ENCODE assay signal across 22 mouse cellular contexts in the genomic region with DNA sequence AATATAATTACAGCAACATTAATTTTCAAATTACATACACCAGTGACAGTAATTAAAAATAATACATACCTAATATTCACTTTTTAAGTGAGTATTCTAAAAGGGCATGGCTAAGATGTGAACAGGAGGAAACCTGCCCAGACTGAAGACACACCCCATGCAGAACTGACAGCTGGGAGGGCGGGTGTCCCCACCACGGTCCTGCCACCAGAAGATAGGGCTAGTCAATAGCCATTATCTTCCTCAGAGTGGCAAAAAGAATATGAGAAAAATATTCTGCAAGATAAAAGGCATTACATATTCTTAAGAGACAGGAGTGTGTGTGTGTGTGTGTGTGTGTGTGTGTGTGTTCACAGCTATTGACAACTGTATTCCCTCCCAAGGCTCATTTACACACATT.
DNase-seq lines count a peak whose midpoint lies in the region; ATAC-seq lines count a peak whose summit lies in the region.
"Had no signal": no experiment of that assay in that cellular context is flagged by ENCODE, and none has a peak within 500 bp of the region (broad histone marks: within the 10 kb centered on the region; RNA-seq: fewer than 3 reads in every experiment).

No protein-coding gene starts in this region.

- H3K27ac ChIP-seq in heart, embryonic 12.5 days (ENCODE audit: poor library complexity, severe bottlenecking): no peak overlapping the region
- H3K27ac ChIP-seq in liver, embryonic 11.5 days (ENCODE audit: low read depth, low read length): peak overlapping the region; percentile 48; the same call in 1 of the 2 replicates
- H3K27ac ChIP-seq in kidney, embryonic 15.5 days: no peak overlapping the region
- H3K27ac ChIP-seq: embryonic facial prominence, embryonic 10.5 days; forebrain, embryonic 13.5 days; heart, embryonic 13.5 days; limb, embryonic 12.5 days; midbrain, embryonic 12.5 days had no signal

- intact Hi-C loops in gastrocnemius, postnatal 36 days (cut with DNase I): no loop called here

- H3K36me3 ChIP-seq in heart, embryonic 12.5 days: no peaks in the 10 kb centered on the region
- no peaks in the 10 kb centered on the region for H3K36me3 ChIP-seq in liver, embryonic 11.5 days (ENCODE audit: control insufficient read depth, insufficient read depth, low read length)
- no peaks in the 10 kb centered on the region for H3K36me3 ChIP-seq in kidney, embryonic 15.5 days
- H3K36me3 ChIP-seq: embryonic facial prominence, embryonic 10.5 days; heart, embryonic 13.5 days; limb, embryonic 12.5 days; midbrain, embryonic 12.5 days had no signal

- no peak overlapping the region for H3K9ac ChIP-seq in heart, embryonic 12.5 days
- no peak overlapping the region for H3K9ac ChIP-seq in liver, embryonic 11.5 days (ENCODE audit: low read depth, low read length)
- no peak overlapping the region for H3K9ac ChIP-seq in kidney, embryonic 15.5 days
- H3K9ac ChIP-seq: forebrain, embryonic 13.5 days; heart, embryonic 13.5 days; limb, embryonic 12.5 days; lung, embryonic 14.5 days; midbrain, embryonic 12.5 days had no signal

- peak; percentile 80; the same call in 1 of the 2 replicates for ATAC-seq in heart, embryonic 12.5 days (ENCODE audit: insufficient number of reproducible peaks, low FRiP score)
- peak; percentile 100 for ATAC-seq in liver, embryonic 11.5 days (replicated peaks; ENCODE audit: low FRiP score)
- ATAC-seq in megakaryocyte progenitor cell, adult 5-6 weeks (replicated peaks; ENCODE audit: poor library complexity): peak; percentile 99
- ATAC-seq in kidney, embryonic 15.5 days (replicated peaks; ENCODE audit: low FRiP score): no peak
- ATAC-seq: forebrain, embryonic 13.5 days; hindbrain, embryonic 16.5 days; intestine, postnatal 0 days had no signal

- DNase-seq in heart, adult 18-20 months: no peak
- peak; percentile 70 for DNase-seq in c-Kit-positive CD71-positive TER-119-positive erythroid progenitor cells, embryonic 14.5 days (ENCODE audit: low spot score)
- DNase-seq in liver, embryonic 11.5 days (ENCODE audit: low spot score): no peak
- DNase-seq in gastrocnemius, postnatal 36 days: no peak
- DNase-seq: adrenal gland, adult 8-10 months; cerebellum, adult 11-12 months; gastrocnemius, postnatal 14 days; heart, postnatal 36 days; lung, embryonic 14.5 days; lung, postnatal 4 days; right cerebral cortex, adult 18-20 months; thymus, postnatal 14 days had no signal

- no peak overlapping the region for H3K4me2 ChIP-seq in heart, embryonic 12.5 days
- peak overlapping the region; percentile 34; the same call in 1 of the 2 replicates for H3K4me2 ChIP-seq in liver, embryonic 11.5 days
- H3K4me2 ChIP-seq in kidney, embryonic 15.5 days: no peak overlapping the region
- H3K4me2 ChIP-seq: forebrain, embryonic 13.5 days; heart, embryonic 13.5 days; limb, embryonic 12.5 days; lung, embryonic 14.5 days; midbrain, embryonic 12.5 days had no signal

- H3K4me3 ChIP-seq in heart, embryonic 12.5 days: no peak overlapping the region
- no peak overlapping the region for H3K4me3 ChIP-seq in liver, embryonic 11.5 days (ENCODE audit: low read depth, low read length)
- H3K4me3 ChIP-seq in kidney, embryonic 15.5 days (replicated peaks): no peak overlapping the region
- H3K4me3 ChIP-seq: embryonic facial prominence, embryonic 10.5 days; forebrain, embryonic 13.5 days; heart, embryonic 13.5 days; limb, embryonic 12.5 days; midbrain, embryonic 12.5 days had no signal

- 64% methylated on average over 2 of the region's 2 CpGs for WGBS in heart, embryonic 12.5 days
- 44% methylated on average over 2 of the region's 2 CpGs for whole genome bisulfite sequencing in liver, embryonic 11.5 days
- 74% methylated on average over 2 of the region's 2 CpGs for WGBS in kidney, embryonic 15.5 days

- no peaks in the 10 kb centered on the region for H3K27me3 ChIP-seq in heart, embryonic 12.5 days (replicated peaks)
- H3K27me3 ChIP-seq in liver, embryonic 11.5 days (replicated peaks; ENCODE audit: control insufficient read depth, insufficient read depth, low read length): no peaks in the 10 kb centered on the region
- H3K27me3 ChIP-seq in kidney, embryonic 15.5 days: no peaks in the 10 kb centered on the region
- H3K27me3 ChIP-seq: heart, embryonic 13.5 days; limb, embryonic 12.5 days; midbrain, embryonic 12.5 days had no signal

- H3K4me1 ChIP-seq in heart, embryonic 12.5 days (replicated peaks): no peaks in the 10 kb centered on the region
- peaks cover 3% of the 10 kb centered on the region; the same call in 1 of the 2 replicates for H3K4me1 ChIP-seq in liver, embryonic 11.5 days (replicated peaks; ENCODE audit: control insufficient read depth, insufficient read depth, low read length)
- H3K4me1 ChIP-seq in kidney, embryonic 15.5 days: no peaks in the 10 kb centered on the region
- H3K4me1 ChIP-seq: forebrain, embryonic 13.5 days; heart, embryonic 13.5 days; limb, embryonic 12.5 days; midbrain, embryonic 12.5 days had no signal

- no peaks in the 10 kb centered on the region for H3K9me3 ChIP-seq in heart, embryonic 12.5 days (replicated peaks)
- H3K9me3 ChIP-seq in liver, embryonic 11.5 days (ENCODE audit: control insufficient read depth, low read length): no peaks in the 10 kb centered on the region
- no peaks in the 10 kb centered on the region for H3K9me3 ChIP-seq in kidney, embryonic 15.5 days (replicated peaks)
- H3K9me3 ChIP-seq: embryonic facial prominence, embryonic 10.5 days; forebrain, embryonic 13.5 days; heart, embryonic 13.5 days; limb, embryonic 12.5 days; midbrain, embryonic 12.5 days had no signal
